Mouse (Mus musculus): ENCODE measurements around the gene Rnf216. TPM values are rescaled to one million over a fixed set of nuclear protein-coding genes. Genes with fewer than 3 reads are reported as not detected.
A peak's percentile ranks its signal among the peaks of the same experiment; 100 is the strongest.

The Rnf216 gene
- polyA plus RNA-seq, 1 experiment from 2014 or later = 29.2 TPM

DNA sequence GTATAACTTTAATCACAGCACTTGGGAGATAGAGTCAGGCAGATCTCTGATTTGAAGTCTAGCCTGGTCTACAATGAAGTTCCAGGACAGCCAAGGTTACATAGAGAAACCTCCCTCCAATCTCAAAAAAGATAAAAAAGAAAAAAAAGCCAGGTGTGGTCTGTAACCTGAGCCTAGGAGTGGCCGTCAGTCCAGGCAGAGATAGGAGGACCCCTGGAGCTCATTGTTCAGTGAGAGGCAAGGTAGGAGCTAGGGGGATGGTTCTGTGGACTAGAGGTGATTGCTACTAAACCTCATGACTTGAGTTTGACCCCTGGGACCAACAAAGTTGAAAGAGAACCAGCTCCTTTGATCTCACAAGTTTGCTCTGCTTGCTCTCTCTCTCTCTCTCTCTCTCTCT, 9.9 kb upstream of the Rnf216 start:
- H3K9me3 ChIP-seq (ENCODE audit: control insufficient read depth, low read length) = no peaks in the 10 kb centered on the region
- no peak overlapping the region for H3K4me2 ChIP-seq
- H3K36me3 ChIP-seq (ENCODE audit: control insufficient read depth, insufficient read depth, low read length) = no peaks in the 10 kb centered on the region
- WGBS = 20% methylated on average over 1 of the region's 1 CpGs
- H3K4me1 ChIP-seq (ENCODE audit: control insufficient read depth, insufficient read depth, low read length) = peaks cover 3% of the 10 kb centered on the region; the same call in 1 of the 2 replicates
- no peak overlapping the region for H3K27ac ChIP-seq (ENCODE audit: low read depth, low read length)
- peak; percentile 2 for DNase-seq (ENCODE audit: low spot score, missing footprints)
- no peak overlapping the region for H3K9ac ChIP-seq (ENCODE audit: low read length)
- no peaks in the 10 kb centered on the region for H3K27me3 ChIP-seq (ENCODE audit: control insufficient read depth, insufficient read depth, low read length)
- ATAC-seq (ENCODE audit: low FRiP score) = no peak
- H3K4me3 ChIP-seq (ENCODE audit: low read depth, low read length) = no peak overlapping the region

DNA sequence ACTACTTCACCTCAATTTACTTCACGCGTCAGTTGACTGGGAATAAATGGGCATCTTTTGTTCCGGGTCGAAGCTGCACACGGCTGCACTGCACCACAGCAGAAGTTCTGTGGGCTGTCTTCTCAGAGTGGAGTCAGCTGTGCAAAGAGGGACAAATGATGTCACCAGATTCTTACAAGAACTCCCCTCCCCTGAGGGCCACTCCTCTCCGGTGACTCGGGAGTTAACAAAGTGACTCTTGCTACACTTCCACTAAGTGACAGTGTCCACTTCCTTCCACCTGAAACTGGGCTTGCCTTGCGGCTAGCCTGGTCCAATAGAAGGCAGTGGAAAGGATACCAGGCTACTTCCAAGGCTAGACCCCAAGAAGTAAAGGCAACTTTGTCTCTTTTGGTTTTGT, 9.3 kb upstream of the Rnf216 start:
- 85% methylated on average over 8 of the region's 8 CpGs for WGBS
- no peak overlapping the region for H3K9ac ChIP-seq (ENCODE audit: low read length)
- no peak for ATAC-seq (ENCODE audit: low FRiP score)

DNA sequence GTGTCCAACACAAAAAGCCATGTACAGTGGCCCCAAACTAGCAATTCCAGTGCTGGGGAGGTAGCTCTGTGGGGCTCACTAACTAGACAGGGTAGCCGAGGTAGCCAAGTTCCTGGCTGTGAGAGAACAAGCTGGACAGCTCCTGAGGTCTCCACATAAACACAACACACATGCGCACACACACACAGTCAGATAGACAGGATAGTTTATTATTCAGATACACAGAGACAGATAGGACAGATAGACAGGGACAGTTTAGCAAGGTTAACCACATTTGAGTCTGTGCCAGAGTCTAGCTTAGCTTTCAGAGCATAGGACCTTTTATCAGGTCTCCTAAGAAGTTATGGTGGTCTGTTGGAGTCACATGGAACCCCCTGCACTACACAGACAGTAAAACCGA, 6.0 kb downstream of the Rnf216 start:
- no peak for ATAC-seq (ENCODE audit: low FRiP score)
- Histone ChIP-seq H3K36me3 (ENCODE audit: control insufficient read depth, insufficient read depth, low read length) (no peaks in the 10 kb centered on the region), H3K9me3 (ENCODE audit: control insufficient read depth, low read length) (no peaks in the 10 kb centered on the region), H3K27ac (ENCODE audit: low read depth, low read length) (no peak overlapping the region), H3K4me2 (no peak overlapping the region), H3K4me1 (ENCODE audit: control insufficient read depth, insufficient read depth, low read length) (peaks cover 7% of the 10 kb centered on the region), H3K27me3 (ENCODE audit: control insufficient read depth, insufficient read depth, low read length) (no peaks in the 10 kb centered on the region), H3K4me3 (ENCODE audit: low read depth, low read length) (no peak overlapping the region), H3K9ac (ENCODE audit: low read length) (no peak overlapping the region)
- 88% methylated on average over 3 of the region's 3 CpGs for WGBS
- no peak for DNase-seq (ENCODE audit: low spot score, missing footprints)

More for the DNA sequence above, 9.3 kb upstream of the Rnf216 start:
- Histone ChIP-seq H3K4me3 (ENCODE audit: low read depth, low read length) (no peak overlapping the region), H3K27ac (ENCODE audit: low read depth, low read length) (no peak overlapping the region), H3K4me1 (ENCODE audit: control insufficient read depth, insufficient read depth, low read length) (peaks cover 3% of the 10 kb centered on the region; the same call in 1 of the 2 replicates), H3K9me3 (ENCODE audit: control insufficient read depth, low read length) (no peaks in the 10 kb centered on the region), H3K4me2 (no peak overlapping the region), H3K27me3 (ENCODE audit: control insufficient read depth, insufficient read depth, low read length) (no peaks in the 10 kb centered on the region), H3K36me3 (ENCODE audit: control insufficient read depth, insufficient read depth, low read length) (no peaks in the 10 kb centered on the region)
- DNase-seq (ENCODE audit: low spot score, missing footprints) = peak; percentile 8

DNA sequence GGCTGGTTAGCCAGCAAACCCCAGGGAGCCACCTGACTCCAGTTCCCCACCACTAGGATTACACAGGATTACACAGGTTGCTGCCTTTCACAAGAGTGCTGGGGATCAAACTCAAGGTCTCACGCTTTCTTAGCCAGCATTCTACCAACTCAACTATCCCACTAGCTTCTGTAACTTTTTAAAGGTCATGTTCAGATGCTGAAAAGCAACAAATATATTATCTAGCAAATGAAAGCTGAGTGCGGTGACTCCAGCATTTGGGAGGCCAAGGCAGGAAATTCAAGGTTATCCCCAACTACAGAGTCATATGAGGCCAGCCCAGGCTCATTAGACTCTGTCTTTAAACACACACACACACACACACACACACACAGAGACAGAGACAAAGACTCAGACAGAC, 9.6 kb downstream of the Rnf216 start:
- no peak for ATAC-seq (ENCODE audit: low FRiP score)

DNA sequence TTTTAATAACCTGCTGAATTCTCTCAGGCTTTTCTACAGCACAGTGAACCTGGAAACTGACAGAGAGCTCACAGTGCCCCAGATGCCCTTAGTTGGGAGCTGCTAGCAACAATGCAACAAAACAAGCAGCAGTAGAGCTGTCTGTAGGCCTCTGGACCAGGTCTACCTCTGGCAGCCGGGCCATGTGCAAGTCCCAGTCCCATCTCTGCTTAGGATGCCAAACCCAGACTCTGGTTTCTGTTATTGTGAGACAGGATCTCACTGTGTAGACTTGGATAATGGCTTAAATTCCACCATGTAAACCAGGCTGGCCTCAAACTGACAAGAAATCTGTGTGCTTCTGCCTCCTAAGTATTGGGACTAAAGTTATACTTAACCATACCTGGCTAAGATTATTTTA, 11.2 kb downstream of the Rnf216 start:
- 84% methylated on average over 1 of the region's 1 CpGs for whole genome bisulfite sequencing
- Histone ChIP-seq H3K27me3 (ENCODE audit: control insufficient read depth, insufficient read depth, low read length) (no peaks in the 10 kb centered on the region), H3K27ac (ENCODE audit: low read depth, low read length) (no peak overlapping the region), H3K4me2 (no peak overlapping the region), H3K36me3 (ENCODE audit: control insufficient read depth, insufficient read depth, low read length) (no peaks in the 10 kb centered on the region), H3K9me3 (ENCODE audit: control insufficient read depth, low read length) (no peaks in the 10 kb centered on the region), H3K4me3 (ENCODE audit: low read depth, low read length) (no peak overlapping the region), H3K9ac (ENCODE audit: low read length) (no peak overlapping the region), H3K4me1 (ENCODE audit: control insufficient read depth, insufficient read depth, low read length) (no peaks in the 10 kb centered on the region)
- ATAC-seq (ENCODE audit: low FRiP score) (no peak), DNase-seq (ENCODE audit: low spot score, missing footprints) (no peak)

More for the DNA sequence above, 9.6 kb downstream of the Rnf216 start:
- H3K27ac ChIP-seq (ENCODE audit: low read depth, low read length) = no peak overlapping the region
- H3K4me1 ChIP-seq (ENCODE audit: control insufficient read depth, insufficient read depth, low read length) = no peaks in the 10 kb centered on the region
- H3K27me3 ChIP-seq (ENCODE audit: control insufficient read depth, insufficient read depth, low read length) = no peaks in the 10 kb centered on the region
- no peak for DNase-seq (ENCODE audit: low spot score, missing footprints)
- H3K4me3 ChIP-seq (ENCODE audit: low read depth, low read length) = no peak overlapping the region
- H3K9me3 ChIP-seq (ENCODE audit: control insufficient read depth, low read length) = no peaks in the 10 kb centered on the region
- 95% methylated on average over 2 of the region's 2 CpGs for WGBS
- H3K9ac ChIP-seq (ENCODE audit: low read length) = no peak overlapping the region
- H3K36me3 ChIP-seq (ENCODE audit: control insufficient read depth, insufficient read depth, low read length) = no peaks in the 10 kb centered on the region
- no peak overlapping the region for H3K4me2 ChIP-seq

DNA sequence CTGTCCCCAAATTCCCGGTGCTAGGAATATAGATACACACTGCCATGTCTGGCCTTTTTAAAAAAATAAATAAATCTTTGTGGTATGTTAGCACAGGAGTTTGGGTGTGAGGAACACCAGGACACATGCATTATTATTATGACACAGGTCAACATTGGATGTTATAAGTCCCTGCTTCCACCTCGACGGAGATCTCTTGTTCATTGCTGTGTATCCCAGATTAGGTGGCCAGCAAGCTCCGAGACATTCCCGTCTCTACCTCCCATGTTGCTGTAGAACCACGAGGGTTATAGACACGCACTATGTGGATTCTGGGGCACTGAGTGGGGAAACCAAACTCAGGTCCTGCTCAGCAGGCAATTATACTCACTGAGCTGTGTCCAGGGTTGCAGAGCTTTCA, 17.5 kb downstream of the Rnf216 start:
- no peaks in the 10 kb centered on the region for H3K27me3 ChIP-seq (ENCODE audit: control insufficient read depth, insufficient read depth, low read length)
- ATAC-seq (ENCODE audit: low FRiP score) (no peak), DNase-seq (ENCODE audit: low spot score, missing footprints) (no peak)
- no peaks in the 10 kb centered on the region for H3K36me3 ChIP-seq (ENCODE audit: control insufficient read depth, insufficient read depth, low read length)
- H3K9ac ChIP-seq (ENCODE audit: low read length) = no peak overlapping the region
- H3K9me3 ChIP-seq (ENCODE audit: control insufficient read depth, low read length) = no peaks in the 10 kb centered on the region
- H3K4me3 ChIP-seq (ENCODE audit: low read depth, low read length) = no peak overlapping the region
- no peak overlapping the region for H3K27ac ChIP-seq (ENCODE audit: low read depth, low read length)
- WGBS = 90% methylated on average over 7 of the region's 7 CpGs
- H3K4me2 ChIP-seq = no peak overlapping the region
- no peaks in the 10 kb centered on the region for H3K4me1 ChIP-seq (ENCODE audit: control insufficient read depth, insufficient read depth, low read length)

DNA sequence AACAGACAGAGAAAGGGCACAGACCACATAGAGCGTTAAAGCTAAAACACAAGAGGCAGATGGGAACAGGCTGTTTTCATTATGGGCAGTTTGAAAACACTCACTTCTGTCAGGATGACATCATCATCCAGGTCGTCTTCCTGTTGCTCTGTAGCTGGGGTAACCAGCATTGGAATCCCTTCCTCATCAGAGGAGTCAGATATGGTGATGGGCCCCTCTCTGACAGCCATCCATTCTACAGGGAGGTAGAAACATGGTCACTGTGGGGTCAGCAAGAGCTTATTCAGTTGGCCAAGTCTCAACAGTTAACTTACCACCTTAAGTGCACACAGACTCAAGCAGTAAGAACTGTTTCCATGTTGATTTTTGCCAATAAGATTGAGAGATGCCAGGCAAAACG, 19.9 kb downstream of the Rnf216 start:
- Histone ChIP-seq H3K27ac (ENCODE audit: low read depth, low read length) (no peak overlapping the region), H3K9me3 (ENCODE audit: control insufficient read depth, low read length) (no peaks in the 10 kb centered on the region), H3K27me3 (ENCODE audit: control insufficient read depth, insufficient read depth, low read length) (no peaks in the 10 kb centered on the region), H3K4me1 (ENCODE audit: control insufficient read depth, insufficient read depth, low read length) (no peaks in the 10 kb centered on the region), H3K9ac (ENCODE audit: low read length) (no peak overlapping the region), H3K4me3 (ENCODE audit: low read depth, low read length) (no peak overlapping the region), H3K4me2 (no peak overlapping the region), H3K36me3 (ENCODE audit: control insufficient read depth, insufficient read depth, low read length) (no peaks in the 10 kb centered on the region; the same call in 1 of the 2 replicates)
- no peak for ATAC-seq (ENCODE audit: low FRiP score)
- no peak for DNase-seq (ENCODE audit: low spot score, missing footprints)
- 66% methylated on average over 3 of the region's 3 CpGs for WGBS

DNA sequence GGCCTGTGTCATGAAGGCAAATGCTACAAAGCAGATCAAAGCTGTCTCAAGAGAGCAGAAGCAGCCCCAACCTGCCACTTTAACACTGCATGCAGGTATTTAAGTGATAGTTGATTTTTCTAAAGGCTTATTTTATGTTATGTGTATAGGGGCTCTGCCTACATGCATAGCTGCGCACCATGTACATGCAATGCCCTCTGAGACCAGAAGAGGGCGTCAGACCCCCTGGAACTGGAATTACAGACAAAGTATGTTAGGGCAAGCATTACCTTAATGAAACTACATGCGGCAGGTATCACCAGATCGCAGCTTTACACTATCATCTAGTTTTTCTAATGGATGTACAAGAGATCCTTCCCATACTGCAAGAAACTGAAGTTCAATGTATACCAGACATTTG, 27.9 kb downstream of the Rnf216 start:
- no peaks in the 10 kb centered on the region for H3K9me3 ChIP-seq (ENCODE audit: control insufficient read depth, low read length)
- ATAC-seq (ENCODE audit: low FRiP score) = no peak
- H3K27ac ChIP-seq (ENCODE audit: low read depth, low read length) = no peak overlapping the region
- no peak overlapping the region for H3K9ac ChIP-seq (ENCODE audit: low read length)
- H3K27me3 ChIP-seq (ENCODE audit: control insufficient read depth, insufficient read depth, low read length) = no peaks in the 10 kb centered on the region
- no peak overlapping the region for H3K4me2 ChIP-seq
- WGBS = 66% methylated on average over 4 of the region's 4 CpGs
- peaks cover 5% of the 10 kb centered on the region; the same call in 1 of the 2 replicates for H3K36me3 ChIP-seq (ENCODE audit: control insufficient read depth, insufficient read depth, low read length)
- peak; percentile 90 for DNase-seq (ENCODE audit: low spot score, missing footprints)
- H3K4me3 ChIP-seq (ENCODE audit: low read depth, low read length) = no peak overlapping the region
- H3K4me1 ChIP-seq (ENCODE audit: control insufficient read depth, insufficient read depth, low read length) = no peaks in the 10 kb centered on the region

DNA sequence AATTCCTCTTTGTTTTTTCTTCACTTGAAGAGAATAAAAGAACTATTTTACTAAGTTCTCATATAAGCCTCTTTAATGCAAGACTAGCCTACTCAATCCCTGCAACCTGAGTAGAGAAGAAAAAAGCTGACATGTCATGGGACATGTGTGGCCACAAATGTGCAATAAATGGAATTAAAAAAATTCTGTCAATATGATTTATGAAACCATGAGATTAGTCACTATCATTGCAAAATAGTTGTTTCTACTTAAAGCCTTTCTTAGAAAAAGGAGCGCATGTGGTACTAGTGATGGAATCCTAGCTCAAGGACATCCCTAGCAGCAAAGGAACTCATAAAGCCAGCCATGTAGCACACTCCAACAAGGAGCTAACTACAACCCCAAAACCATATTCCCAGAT, 33.0 kb downstream of the Rnf216 start:
- Histone ChIP-seq H3K4me2 (no peak overlapping the region), H3K4me3 (ENCODE audit: low read depth, low read length) (no peak overlapping the region), H3K9ac (ENCODE audit: low read length) (no peak overlapping the region), H3K27me3 (ENCODE audit: control insufficient read depth, insufficient read depth, low read length) (no peaks in the 10 kb centered on the region), H3K4me1 (ENCODE audit: control insufficient read depth, insufficient read depth, low read length) (no peaks in the 10 kb centered on the region), H3K9me3 (ENCODE audit: control insufficient read depth, low read length) (no peaks in the 10 kb centered on the region), H3K36me3 (ENCODE audit: control insufficient read depth, insufficient read depth, low read length) (peaks cover 9% of the 10 kb centered on the region), H3K27ac (ENCODE audit: low read depth, low read length) (no peak overlapping the region)
- ATAC-seq (ENCODE audit: low FRiP score) = no peak
- 93% methylated on average over 1 of the region's 1 CpGs for whole genome bisulfite sequencing
- DNase-seq (ENCODE audit: low spot score, missing footprints) = peak; percentile 39

Measured in midbrain, embryonic 11.5 days (tissue).